Comparison of ENCODE assay signal across 9 mouse cellular contexts in genomic region chrX:147553421-147554201, GRCm38 (mm10). TPM values are rescaled to one million over a fixed set of nuclear protein-coding genes. Genes with fewer than 3 reads are reported as not detected.
DNase-seq lines count a peak whose midpoint lies in the region; ATAC-seq lines count a peak whose summit lies in the region.
"Had no signal": no experiment of that assay in that cellular context is flagged by ENCODE, and none has a peak within 500 bp of the region (broad histone marks: within the 10 kb centered on the region; RNA-seq: fewer than 3 reads in every experiment).

Gene Lrch2 (minus strand): TSS chrX:147554081.

- no peaks in the 10 kb centered on the region for H3K36me3 ChIP-seq in embryonic facial prominence, embryonic 10.5 days (replicated peaks)
- H3K36me3 ChIP-seq in liver, embryonic 13.5 days, result no peaks in the 10 kb centered on the region

- DNase-seq in heart, adult 11 months, result peak; percentile 93
- no peak for DNase-seq in heart, postnatal 25 days (ENCODE audit: low spot score)
- DNase-seq in embryonic facial prominence, embryonic 10.5 days (ENCODE audit: low spot score), result peak; percentile 79
- peak; percentile 3 to 11 for DNase-seq in heart, adult 9 months (ENCODE audit: low spot score in 2 of 2)
- peak; percentile 31 for DNase-seq in kidney, postnatal 14 days
- no peak for DNase-seq in liver, embryonic 13.5 days
- DNase-seq in ovary, adult 18-20 months (ENCODE audit: low spot score), result peak; percentile 10
- no peak for DNase-seq in natural killer cell, adult 2 months (ENCODE audit: low spot score in 2 of 2)

- WGBS in embryonic facial prominence, embryonic 10.5 days, result 20% methylated on average over 30 of the region's 50 CpGs
- WGBS in liver, embryonic 13.5 days (ENCODE audit: insufficient replicate concordance), result 14% methylated on average over 31 of the region's 50 CpGs

- H3K27ac ChIP-seq in embryonic facial prominence, embryonic 10.5 days (replicated peaks), result peak within 1 kb of the TSS; percentile 90
- no peak within 1 kb of the TSS for H3K27ac ChIP-seq in liver, embryonic 13.5 days
- H3K27ac ChIP-seq: macrophage had no signal

- peaks cover 9% of the 10 kb centered on the region; the same call in 1 of the 2 replicates for H3K4me1 ChIP-seq in embryonic facial prominence, embryonic 10.5 days
- H3K4me1 ChIP-seq in liver, embryonic 13.5 days (replicated peaks), result no peaks in the 10 kb centered on the region

- H3K9me3 ChIP-seq in embryonic facial prominence, embryonic 10.5 days, result no peaks in the 10 kb centered on the region
- H3K9me3 ChIP-seq in liver, embryonic 13.5 days (replicated peaks), result no peaks in the 10 kb centered on the region

- H3K27me3 ChIP-seq in embryonic facial prominence, embryonic 10.5 days (replicated peaks; ENCODE audit: low read depth, poor library complexity, severe bottlenecking), result peaks cover 3% of the 10 kb centered on the region; the same call in 1 of the 2 replicates
- peaks cover 6% of the 10 kb centered on the region; the same call in 1 of the 2 replicates for H3K27me3 ChIP-seq in liver, embryonic 13.5 days

- H3K9ac ChIP-seq in liver, embryonic 13.5 days, result no peak within 1 kb of the TSS

- peak within 1 kb of the TSS; percentile 64 for H3K4me3 ChIP-seq in embryonic facial prominence, embryonic 10.5 days
- peak within 1 kb of the TSS; percentile 36 for H3K4me3 ChIP-seq in liver, embryonic 13.5 days (replicated peaks)

- ATAC-seq in liver, embryonic 13.5 days (ENCODE audit: low read depth), result no peak

- peak within 1 kb of the TSS; percentile 40 for H3K4me2 ChIP-seq in liver, embryonic 13.5 days

- intact Hi-C loops in heart, postnatal 25 days (cut with DNase I), result no loop called here

RNA-seq across cellular contexts. Expression of gene Lrch2, which starts in this region (rescaled TPM):
- 1 to 10 TPM; 1.7 to 2.2 TPM for total RNA-seq in heart, postnatal 25 days (2021)
- polyA plus RNA-seq in embryonic facial prominence, embryonic 10.5 days (2016; fragmentation: Nextera tagmentation; extraction: Ambion mirVana), result 4.3 and 5.6 TPM in 2 replicates
- 0.28 TPM in 2 replicates for polyA plus RNA-seq in liver, embryonic 13.5 days (2015; fragmentation: Nextera tagmentation; extraction: Ambion mirVana)
- polyA plus RNA-seq: macrophage had no signal

Comparison
In these comparisons a context has a peak if more than half of its experiments do, and no peak if none do; other contexts are left out.
1. DNase-seq: peak in heart, adult 11 months (single experiment), embryonic facial prominence, embryonic 10.5 days (single experiment), heart, adult 9 months (2 of 2), kidney, postnatal 14 days (single experiment) and ovary, adult 18-20 months (single experiment); none in heart, postnatal 25 days (single experiment), liver, embryonic 13.5 days (single experiment) and natural killer cell, adult 2 months (0 of 2).